Mouse (Mus musculus) G1E-ER4 (cell line): ENCODE results near the gene Gpr65. TPM values are rescaled to one million over a fixed set of nuclear protein-coding genes. Genes with fewer than 3 reads are reported as not detected.

ENCODE experiments used
- GATA1 ChIP-seq: IDR thresholded peaks from one replicate; pipeline ENCODE4 v1.8.0; 2012; ENCODE audit warnings: low read length, inconsistent platforms
- polyA plus RNA-seq: library from polyadenylated mRNA; stranded (reverse); fragments of >175 nt; gene quantifications from 2 replicates; pipeline ENCODE4 v1.2.3, GENCODE M21; 2012

The Gpr65 gene
- 0.12 and 0.16 TPM in 2 replicates for polyA plus RNA-seq

GRCm38 (mm10) chr12:98268441-98269369 is at the start of gene Gpr65:
Gene Gpr65 (plus strand): TSS chr12:98268635.
- no peak for TF ChIP-seq GATA1

GRCm38 (mm10) chr12:98223286-98223685 is 45.1 kb upstream of the Gpr65 start:
- TF ChIP-seq GATA1: no peak

- no peak for TF ChIP-seq GATA1
Observed at GRCm38 (mm10) chr12:98227037-98227436, 41.4 kb upstream of the Gpr65 start.

GRCm38 (mm10) chr12:98244161-98244560 is 24.3 kb upstream of the Gpr65 start:
- TF ChIP-seq GATA1: no peak

GRCm38 (mm10) chr12:98244865-98245264 is 23.6 kb upstream of the Gpr65 start:
- no peak for TF ChIP-seq GATA1

GRCm38 (mm10) chr12:98246835-98247234 is 21.6 kb upstream of the Gpr65 start:
- peak; percentile 57 for TF ChIP-seq GATA1

GRCm38 (mm10) chr12:98249671-98250070 is 18.8 kb upstream of the Gpr65 start:
- TF ChIP-seq GATA1: no peak

GRCm38 (mm10) chr12:98250327-98250726 is 18.1 kb upstream of the Gpr65 start:
- no peak for TF ChIP-seq GATA1

- no peak for TF ChIP-seq GATA1
Observed at GRCm38 (mm10) chr12:98252417-98252816, 16.0 kb upstream of the Gpr65 start.

GRCm38 (mm10) chr12:98255373-98255995 is 13.0 kb upstream of the Gpr65 start:
- TF ChIP-seq GATA1: peak; percentile 24

GRCm38 (mm10) chr12:98258371-98258844 is 10.0 kb upstream of the Gpr65 start:
- TF ChIP-seq GATA1: no peak

- no peak for TF ChIP-seq GATA1
Observed at GRCm38 (mm10) chr12:98258845-98259517, 9.5 kb upstream of the Gpr65 start, which contains the start of gene Galc. Gene Galc (minus strand): TSS chr12:98259459.

- no peak for TF ChIP-seq GATA1
Observed at GRCm38 (mm10) chr12:98259518-98259852, 8.9 kb upstream of the Gpr65 start.

- no peak for TF ChIP-seq GATA1
Observed at GRCm38 (mm10) chr12:98265697-98266096, 2.7 kb upstream of the Gpr65 start.

GRCm38 (mm10) chr12:98269791-98270745 is 1.6 kb downstream of the Gpr65 start:
- TF ChIP-seq GATA1: no peak
